Mouse (Mus musculus): ENCODE data around the gene Tor3a.

The Tor3a gene

DNA sequence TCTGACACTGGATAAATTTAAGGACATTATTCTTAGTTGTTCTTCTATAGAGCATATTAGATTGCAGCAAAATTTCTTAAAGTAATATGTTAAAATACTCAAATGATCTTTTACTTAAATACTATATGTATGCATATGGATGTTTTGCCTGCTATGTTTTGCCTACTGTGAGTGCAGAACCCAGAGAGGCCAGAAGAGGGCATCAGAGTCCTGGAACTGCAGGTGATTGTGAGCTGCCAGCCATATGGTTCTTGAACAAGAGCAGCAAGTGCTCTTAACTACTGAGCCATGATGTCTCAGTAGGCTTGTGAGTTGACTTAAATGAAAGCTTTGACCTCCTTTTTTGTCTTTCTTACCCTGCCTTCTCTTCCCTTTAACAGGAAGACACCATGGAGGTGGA, 43.2 kb downstream of the Tor3a start:
- no peak for DNase-seq

DNA sequence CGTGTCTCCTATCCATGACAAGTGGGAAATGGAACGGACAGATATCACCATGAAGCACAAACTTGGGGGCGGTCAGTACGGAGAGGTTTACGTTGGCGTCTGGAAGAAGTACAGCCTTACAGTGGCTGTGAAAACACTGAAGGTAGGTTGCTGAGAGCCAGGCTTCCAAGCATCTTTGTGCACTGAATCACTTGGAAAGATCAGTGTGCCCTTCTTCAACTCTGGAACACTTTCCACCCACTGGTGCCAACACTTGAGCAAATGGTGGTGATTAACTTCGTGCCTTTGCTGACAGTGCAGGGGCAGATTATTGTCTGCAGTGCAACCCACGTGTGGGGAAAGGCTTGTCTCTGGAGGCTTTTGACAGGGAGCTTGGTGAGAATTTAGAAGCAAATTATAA, 44.2 kb downstream of the Tor3a start:
- no peak for DNase-seq

DNA sequence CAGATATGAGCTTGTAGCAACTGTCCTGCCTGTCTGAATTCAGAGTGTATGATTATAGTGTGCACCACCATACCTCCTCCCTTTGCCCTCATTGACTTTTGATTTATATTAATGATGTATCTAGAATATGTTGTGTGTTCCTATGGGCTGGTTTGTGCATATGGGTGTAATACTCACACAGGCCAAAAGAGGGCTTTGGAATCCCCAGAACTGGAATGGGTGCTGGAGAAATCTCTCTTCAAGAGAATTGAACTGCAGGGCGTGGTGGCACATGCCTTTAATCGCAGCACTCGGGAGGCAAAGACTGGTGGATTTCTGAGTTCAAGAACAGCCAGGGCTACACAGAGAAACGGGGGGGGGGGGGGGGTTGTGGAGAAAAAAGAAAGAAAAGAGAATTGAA, 47.4 kb downstream of the Tor3a start:
- DNase-seq = no peak

DNA sequence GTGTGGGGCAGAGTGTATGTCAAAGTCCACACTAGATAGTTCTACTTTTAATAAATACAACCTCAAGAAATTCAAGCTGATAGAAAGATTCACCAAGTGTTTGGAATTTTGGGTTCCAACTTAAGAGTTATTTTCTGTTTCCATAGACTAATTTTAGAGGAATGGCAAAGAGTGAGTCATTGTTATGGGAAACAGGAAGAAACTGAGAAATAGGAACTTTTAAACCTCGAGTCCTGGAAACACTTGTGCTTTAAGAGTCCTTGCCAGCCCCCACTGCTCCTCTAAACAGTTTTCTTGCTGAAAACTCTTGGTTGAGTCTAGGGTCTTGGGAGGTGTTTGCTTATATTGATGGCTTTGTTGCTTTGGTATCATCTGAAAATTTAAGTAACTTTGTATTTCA, 49.9 kb downstream of the Tor3a start:
- DNase-seq = no peak

DNA sequence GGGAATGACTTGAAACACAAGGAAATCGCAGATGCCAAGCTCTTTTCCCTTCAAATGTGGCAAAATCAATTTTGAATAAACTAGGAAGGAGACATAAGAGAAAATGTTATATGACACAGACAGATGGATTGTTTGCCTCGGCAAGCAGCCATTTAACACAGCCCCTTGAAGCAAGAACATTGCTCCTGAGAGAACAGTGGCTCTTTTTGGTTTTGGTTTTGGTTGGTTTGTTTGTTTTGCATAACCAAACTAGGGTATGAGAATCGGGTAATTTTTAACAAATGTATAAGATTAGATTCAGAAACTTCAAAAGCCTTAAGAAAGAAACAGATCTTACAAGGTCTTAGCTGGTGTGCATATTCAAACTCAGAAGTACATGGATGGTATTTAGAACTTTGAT, 53.2 kb downstream of the Tor3a start:
- no peak for DNase-seq

DNA sequence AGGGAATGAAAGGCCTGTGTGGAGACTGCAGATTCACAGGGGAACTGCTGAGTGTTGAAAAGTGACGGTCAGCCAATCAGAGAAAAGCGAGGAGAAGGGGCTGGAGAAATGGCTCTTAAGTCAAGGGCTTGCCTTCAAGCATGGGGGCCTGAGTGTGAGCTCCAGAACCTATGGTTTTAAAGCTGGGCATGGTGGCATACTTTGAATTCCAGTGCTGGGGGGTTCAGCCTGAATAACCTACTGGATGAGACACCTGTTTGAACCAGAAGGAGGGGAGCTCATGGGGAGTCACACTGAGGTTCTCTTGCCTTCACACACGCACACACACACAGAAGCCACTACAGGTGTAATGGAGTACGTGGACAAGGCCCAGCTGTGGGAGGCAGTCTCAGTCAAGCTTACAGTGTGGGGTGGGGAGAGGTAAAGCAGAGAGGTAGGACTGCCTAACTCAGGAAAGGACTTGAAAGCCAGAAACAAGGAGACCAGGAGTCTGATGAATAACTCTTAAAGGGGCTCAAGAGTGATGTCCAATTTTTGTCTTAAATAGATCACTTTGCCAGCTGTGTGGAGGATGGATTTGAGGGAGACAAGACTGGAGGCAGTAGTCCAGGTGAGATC, 53.8 kb downstream of the Tor3a start:
- no peak for DNase-seq

DNA sequence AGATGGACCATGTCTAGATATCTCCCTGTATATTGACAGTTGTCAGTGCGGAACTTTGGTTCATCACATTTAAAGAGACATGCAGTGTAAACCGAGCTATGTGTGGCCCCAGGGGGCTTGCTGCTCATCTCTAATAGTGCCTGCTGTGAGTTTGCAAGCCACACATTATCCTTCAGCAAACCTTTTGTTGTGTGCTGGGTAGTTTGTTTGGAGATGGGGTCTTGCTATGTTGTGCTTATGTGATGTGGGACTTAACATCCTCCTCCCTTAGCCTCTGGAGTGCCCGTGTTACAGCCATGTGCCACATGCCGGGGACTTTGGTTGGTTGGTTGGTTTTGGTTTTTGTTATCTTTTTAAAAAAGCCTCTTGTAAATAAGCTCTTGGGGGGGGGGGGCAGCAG, 56.3 kb downstream of the Tor3a start:
- DNase-seq = no peak

DNA sequence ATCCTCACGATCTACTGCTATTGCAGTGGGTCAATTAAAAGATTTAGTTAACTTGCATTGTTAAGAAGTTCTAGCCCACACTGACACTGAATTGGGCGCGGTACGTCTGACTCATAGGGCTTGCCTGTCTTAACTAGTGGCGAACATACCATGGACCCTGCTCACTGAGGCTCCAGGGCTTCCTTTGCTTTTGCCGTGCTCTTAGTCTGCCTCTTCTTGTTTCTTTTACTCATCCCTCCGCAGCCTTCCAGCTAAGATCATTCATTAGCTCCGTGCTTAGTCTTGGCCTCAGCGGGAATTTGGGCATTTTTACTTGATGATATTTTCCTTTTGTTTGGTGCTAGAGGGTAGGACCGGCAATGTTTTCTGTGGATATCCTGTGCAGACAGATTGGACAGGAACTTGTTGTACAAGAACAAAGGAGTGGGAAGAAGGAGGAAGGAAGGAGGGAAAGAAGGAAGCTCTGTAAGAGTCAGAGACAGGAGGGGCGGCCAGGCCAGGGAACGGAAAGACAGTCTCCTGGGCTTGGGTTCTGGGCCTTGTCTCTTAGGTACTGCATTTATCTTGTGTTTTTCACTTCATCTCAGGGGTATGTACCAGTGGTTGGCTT, 57.1 kb downstream of the Tor3a start:
- DNase-seq = no peak

DNA sequence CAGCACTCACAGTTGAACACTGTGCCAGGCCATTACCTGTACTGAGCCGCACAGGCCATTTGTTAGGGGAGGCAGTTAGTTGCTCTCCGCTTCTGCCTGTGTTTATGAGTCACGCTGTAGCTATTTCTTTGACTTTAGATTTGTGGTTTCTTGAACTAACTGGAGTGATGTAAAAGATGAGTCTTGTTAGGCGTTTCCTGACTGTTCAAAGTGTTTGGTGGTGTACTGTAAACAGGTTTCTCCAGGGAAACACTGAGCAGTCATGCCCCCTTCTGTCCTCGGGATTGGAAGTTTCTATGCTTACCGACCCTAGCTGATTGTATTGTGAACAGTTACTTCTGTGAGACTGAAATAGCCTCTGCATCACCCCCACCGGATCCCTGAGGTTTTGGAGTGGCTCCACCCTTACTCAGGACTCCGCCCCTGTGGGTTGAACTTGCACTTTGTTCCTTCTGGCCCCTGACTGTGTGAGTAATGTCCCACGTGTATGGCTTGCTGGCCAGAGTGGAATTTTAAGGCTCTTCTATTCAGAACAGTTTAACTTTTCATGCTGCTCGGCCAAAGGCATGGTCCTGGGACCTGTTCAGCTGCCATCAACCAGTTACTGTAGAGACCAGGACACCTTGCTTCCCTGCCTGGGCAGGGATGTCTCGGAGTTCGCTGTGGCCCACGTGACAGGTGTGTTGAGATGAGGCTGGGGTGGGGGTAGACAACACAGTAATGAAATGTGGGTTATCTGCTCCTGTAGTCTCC, 58.6 kb downstream of the Tor3a start:
- peak; percentile 66 to 74 for DNase-seq

DNA sequence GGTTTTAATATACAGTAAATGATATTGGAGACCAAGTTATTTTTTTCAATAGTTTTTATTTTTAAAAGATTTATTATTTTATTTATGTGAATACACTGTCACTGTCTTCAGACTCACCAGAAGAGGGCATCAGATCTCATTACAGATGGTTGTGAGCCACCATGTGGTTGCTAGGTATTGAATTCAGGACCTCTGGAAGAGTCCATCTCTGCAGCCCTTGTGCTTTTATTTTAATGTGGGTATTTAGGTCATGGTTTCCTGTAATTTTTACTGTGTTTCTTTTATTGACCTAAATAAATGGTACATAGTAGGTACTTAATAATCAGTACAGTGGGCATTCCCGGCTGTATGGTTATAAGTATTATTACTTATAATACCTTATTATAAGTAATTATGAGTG, 59.4 kb downstream of the Tor3a start:
- DNase-seq = no peak

DNA sequence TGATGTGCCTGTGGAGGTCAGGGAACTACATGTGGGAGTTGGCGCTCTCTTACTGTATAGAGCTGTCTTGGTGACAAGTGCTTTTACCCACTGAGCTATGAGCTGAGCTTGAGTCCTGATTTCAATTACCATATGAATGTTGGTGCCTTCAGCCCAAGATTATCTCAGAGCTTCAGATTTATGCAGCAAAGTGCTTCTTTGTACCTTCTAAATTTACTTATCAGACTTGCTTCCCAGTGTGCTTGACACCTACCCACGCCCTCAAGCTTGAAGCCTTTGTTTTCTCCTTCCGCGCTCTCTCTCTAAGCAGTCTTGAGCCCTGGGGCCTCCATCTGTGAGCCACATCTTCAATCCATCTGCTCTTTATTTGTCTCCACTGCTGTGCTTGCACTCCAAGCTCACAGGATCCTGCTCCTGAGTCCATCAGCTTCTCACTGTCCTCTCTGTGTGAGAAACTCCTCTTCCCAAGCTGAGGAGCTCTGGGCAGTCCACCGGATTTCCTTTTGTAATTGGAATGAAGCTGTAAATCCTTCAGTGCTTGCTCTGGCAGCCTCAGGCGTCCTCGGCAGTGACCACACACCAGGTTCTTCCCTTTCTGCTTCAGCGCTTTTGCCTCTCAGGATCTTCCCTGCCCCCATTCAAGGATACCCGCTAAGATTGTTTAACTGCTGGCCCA, 60.2 kb downstream of the Tor3a start:
- DNase-seq = no peak

DNA sequence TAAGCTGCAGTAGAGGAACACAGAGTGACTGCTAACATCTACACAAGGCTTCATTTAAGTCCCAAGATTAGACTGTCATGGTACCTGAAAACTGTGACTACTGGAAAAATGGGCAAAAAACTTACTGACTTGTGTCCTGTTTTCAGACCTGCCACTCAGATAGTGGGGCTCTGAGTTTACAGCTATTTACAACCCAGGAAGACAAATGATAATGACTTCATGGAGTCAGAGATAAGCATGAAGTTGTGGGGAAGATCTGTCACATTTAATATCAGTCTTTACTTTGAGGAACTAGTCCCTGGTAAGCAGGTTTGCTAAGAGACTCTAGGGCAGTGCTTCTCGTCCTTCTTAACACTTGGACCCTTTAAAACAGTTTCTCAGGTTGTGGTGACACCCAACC, 63.9 kb downstream of the Tor3a start:
- DNase-seq = no peak

DNA sequence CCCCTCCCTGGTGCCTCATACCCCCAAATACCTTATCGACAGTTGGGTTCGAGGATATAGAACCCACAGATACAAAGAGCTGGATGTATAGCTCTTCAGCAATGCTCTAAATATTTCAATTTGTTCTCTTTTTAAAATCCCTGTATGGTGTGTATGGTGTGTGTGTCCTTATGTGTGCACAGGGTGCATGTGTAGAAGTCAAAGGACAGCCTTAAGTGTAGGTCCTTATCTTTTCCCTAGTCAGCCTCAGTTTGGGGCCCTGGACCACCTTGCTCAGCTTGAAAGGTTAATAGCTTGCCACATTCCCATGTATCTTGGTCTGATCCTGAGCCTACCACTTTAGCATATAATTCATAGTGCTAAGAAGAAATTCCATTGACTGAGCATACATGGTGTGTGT, 65.7 kb downstream of the Tor3a start:
- DNase-seq = no peak

DNA sequence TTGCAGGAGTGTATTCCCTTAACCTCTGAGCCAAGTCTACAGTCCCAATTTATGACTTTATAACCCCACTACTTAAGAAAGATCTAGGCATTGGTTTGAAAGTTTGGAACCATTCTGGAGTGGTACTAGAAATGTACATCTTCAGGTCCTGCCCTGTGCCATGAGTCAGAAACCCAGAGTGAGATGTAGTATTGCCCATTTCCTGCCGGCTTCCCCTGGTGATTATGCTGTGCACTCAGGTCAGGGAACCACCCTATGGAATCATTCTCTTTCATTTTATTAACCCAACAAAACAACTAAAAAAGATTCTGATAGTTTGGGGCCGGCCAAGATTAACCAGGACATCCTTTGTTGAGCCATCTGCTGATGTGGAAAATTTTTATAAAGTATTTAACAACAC, 68.2 kb downstream of the Tor3a start:
- no peak for DNase-seq

DNA sequence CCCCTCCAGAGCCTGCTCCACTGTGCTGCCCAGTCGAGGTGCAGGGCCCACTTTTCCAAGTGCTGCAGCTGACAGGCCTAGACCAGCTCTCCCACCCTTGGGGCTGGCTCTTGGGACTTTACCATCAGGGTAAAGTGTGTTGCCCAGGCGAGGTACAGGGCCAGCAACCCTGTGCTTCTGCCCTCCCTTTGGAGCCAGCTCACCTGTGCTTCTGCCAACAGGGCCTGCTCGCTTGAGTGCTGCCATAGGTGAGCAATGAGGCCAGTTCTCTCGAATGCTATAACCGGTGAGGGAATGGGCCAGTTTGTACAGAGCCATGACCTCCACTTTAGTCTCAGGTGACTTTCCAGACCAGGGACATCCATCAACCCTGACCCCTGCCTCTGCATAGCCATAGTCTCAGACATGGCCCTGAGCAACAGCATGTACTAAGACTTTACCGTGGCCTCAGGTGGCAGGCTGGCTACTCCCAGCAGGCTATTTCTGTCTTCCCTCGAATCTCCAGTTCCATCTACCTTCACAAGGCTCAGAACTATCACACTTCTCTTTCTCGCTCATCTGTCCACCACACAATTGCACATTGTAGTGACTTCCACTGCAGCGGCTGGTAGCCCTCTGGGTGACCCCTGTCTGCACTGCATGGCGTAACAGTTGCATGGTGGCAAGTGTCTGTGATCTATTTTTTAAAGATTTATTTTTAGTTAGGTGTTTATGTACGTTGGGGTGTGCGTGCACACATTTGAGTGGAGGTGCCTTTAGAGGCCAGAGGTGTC, 68.9 kb downstream of the Tor3a start:
- DNase-seq = no peak
